Mouse (Mus musculus): ENCODE results near the gene Qk.

Qk gene

DNA sequence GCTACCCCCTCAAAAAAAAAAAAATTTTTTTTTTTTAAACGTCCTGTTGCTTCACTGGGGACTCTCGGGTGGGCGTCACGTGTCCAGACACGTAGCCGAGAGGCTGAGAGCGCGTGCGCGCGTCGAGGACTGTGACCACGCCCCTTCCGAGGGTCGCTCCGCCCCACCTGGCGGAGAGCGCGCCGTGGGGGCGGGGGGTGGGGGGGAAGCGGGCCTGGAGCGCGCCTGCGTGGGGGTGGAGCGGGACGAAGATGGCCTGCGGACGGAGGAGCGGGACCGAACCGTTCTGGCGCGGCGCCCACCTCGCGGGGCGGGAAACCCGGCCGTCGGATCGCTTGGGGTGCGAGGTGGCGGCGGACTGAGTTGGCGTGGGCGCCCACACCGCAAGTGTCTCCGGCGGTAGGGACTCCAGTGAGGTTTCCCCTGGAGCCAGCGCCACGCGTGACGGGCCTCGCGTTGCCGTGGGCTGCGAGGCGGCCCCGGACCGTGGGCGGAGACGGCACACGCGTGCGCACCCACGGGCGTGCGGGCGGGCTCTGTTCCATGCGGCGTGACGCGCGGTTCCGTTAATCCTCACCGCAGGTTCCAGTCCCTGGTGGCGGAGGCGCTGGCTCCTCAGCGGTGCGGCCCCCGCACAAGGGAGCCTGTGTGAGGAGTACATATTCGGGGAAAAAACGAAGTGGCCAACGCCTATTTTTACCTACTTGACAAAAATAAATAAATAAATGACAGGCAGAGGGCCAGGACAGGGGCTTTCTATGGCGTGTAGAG lies at the start of gene Qk:
TSS of gene Qk (minus strand) at position 170 of the 771 bp plus-strand sequence.
- peak; percentile 96 for DNase-seq (ENCODE audit: low read depth)

DNA sequence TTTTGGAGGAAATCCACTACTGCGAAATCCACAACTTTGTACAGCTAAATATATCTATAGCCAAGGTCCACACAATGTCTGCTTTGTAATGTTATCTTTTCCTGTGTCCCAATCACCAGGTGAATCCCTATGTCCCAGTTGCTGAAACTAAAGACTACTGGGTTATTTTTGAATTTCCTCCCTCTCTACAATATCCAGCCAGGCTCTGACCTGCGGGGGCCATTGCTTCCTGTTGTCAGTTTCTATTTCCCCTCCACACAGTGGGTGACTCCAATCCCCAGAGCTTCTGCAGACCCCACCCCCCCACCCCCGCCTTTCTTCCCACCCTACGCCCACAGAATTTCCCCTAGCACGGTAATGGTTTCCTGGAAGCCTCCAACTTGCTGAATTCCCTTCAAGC lies 47.4 kb upstream of the Qk start:
- DNase-seq (ENCODE audit: low read depth) = no peak

GRCm38 (mm10) chr17:10366577-10366976 lies 46.9 kb upstream of the Qk start:
- no peak for DNase-seq (ENCODE audit: low read depth)

GRCm38 (mm10) chr17:10365501-10366482 lies 46.1 kb upstream of the Qk start:
- DNase-seq (ENCODE audit: low read depth) = no peak

GRCm38 (mm10) chr17:10363151-10363550 lies 43.5 kb upstream of the Qk start:
- DNase-seq (ENCODE audit: low read depth) = no peak

GRCm38 (mm10) chr17:10361882-10362291 lies 42.2 kb upstream of the Qk start:
- DNase-seq (ENCODE audit: low read depth) = no peak

GRCm38 (mm10) chr17:10360738-10361137 lies 41.1 kb upstream of the Qk start:
- no peak for DNase-seq (ENCODE audit: low read depth)

DNA sequence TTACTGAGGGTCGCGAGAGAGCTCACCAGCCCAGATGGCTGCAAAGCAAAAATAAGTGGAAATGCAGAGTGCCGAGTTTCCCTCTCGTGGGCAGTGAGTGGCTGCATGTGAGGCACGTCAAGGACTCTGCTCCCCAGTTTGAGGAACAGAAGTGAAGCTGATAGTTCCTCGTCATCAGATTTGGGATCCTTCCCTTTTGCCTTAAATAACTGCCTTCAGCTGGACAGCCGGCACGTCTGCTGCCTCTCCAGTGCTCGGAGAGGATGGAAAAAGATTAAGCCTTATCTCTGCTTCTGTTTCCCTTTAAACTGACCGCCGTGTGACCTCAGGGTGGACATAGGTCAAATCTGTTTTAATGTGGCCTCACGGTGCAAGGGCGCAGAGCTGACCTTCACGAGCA lies 39.8 kb upstream of the Qk start:
- no peak for DNase-seq (ENCODE audit: low read depth)

- no peak for DNase-seq (ENCODE audit: low read depth)
Observed at GRCm38 (mm10) chr17:10357348-10357747, 37.7 kb upstream of the Qk start.

DNA sequence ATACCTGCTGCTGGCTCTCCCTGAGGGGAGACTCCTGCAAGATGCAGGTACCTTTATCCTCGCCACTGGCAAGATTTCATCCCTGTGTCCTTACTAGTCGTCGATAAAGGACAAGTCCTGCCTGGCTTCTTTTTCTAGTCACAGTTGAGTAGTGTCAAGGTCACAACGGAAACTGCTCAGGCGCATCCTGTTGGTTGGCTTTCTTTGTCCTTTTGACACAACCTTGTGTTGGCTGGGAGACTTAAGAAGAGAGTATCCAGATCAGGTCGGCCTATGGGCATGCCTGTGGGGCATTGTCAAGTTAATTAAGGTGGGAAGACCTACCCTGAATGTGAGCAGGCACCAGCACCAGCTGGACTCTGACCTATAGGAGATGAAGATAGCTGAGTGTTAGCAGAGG lies 36.6 kb upstream of the Qk start:
- no peak for DNase-seq (ENCODE audit: low read depth)

GRCm38 (mm10) chr17:10355746-10356145 lies 36.1 kb upstream of the Qk start:
- no peak for DNase-seq (ENCODE audit: low read depth)

GRCm38 (mm10) chr17:10338286-10338685 lies 18.6 kb upstream of the Qk start:
- DNase-seq (ENCODE audit: low read depth) = no peak

DNA sequence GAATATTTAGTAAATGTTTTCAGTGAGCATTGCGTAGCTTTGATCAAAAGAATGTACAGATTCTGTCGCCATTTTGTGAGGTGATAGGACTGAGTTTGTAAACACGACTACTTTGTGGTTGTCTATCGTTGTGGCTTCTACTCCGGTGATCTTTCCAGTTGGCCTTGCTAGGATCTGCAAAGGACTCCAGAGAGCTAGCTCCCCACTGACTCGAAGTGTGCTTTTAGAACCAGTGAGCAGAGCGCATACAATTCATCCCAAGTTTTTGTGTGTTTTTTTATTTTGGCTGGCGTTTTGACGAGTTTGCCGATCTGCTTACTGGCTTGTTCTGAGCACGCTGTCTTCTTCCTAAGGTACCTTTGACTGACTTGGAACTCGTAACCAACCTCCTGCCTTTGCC lies 16.9 kb upstream of the Qk start:
- DNase-seq (ENCODE audit: low read depth) = no peak

GRCm38 (mm10) chr17:10335809-10336499 lies 16.3 kb upstream of the Qk start:
- no peak for DNase-seq (ENCODE audit: low read depth)

- no peak for DNase-seq (ENCODE audit: low read depth)
Observed at GRCm38 (mm10) chr17:10334957-10335690, 15.5 kb upstream of the Qk start.

DNA sequence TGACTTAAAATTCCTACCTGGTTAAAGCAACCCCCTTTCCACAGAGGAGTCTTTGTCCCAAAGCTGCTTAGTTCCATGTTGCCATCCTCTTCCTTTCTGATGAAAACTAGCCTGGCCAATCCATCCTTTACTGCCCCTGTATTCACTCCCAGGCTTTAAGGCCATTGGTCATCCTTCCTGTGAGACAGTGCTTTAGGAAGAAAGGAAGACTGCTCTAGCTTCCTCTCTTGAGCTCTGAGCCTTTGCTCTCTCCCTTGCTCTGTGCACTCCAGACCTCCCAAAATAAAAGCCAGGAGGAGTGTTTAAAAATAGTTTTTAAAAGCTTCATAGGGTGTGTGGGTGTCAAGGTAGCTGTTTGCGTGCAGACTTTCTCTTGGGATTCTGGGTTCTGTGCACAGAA lies 14.8 kb upstream of the Qk start:
- no peak for DNase-seq (ENCODE audit: low read depth)

- DNase-seq (ENCODE audit: low read depth) = no peak
Observed at GRCm38 (mm10) chr17:10333321-10333720, 13.7 kb upstream of the Qk start.

- no peak for DNase-seq (ENCODE audit: low read depth)
Observed at GRCm38 (mm10) chr17:10332127-10332526, 12.5 kb upstream of the Qk start.

DNA sequence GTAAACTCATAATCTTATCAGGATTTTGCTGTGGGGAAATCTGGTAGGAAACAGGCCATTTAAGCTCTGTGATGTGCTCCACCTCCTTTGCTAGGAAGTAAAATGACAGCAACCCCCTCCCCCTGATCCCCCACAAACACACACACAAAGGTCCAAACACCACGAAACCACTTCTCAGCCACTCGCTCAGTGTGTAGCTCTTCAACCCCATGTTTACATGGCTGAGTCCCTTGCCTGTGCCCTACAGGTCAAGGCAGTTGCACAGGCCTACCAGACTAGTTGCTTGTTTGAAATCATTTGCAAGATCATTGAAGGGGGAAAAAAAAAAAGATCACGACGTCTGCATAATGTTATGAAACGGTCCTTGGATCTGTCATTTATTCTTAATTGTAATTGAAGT lies 9.8 kb upstream of the Qk start:
- DNase-seq (ENCODE audit: low read depth) = no peak

DNA sequence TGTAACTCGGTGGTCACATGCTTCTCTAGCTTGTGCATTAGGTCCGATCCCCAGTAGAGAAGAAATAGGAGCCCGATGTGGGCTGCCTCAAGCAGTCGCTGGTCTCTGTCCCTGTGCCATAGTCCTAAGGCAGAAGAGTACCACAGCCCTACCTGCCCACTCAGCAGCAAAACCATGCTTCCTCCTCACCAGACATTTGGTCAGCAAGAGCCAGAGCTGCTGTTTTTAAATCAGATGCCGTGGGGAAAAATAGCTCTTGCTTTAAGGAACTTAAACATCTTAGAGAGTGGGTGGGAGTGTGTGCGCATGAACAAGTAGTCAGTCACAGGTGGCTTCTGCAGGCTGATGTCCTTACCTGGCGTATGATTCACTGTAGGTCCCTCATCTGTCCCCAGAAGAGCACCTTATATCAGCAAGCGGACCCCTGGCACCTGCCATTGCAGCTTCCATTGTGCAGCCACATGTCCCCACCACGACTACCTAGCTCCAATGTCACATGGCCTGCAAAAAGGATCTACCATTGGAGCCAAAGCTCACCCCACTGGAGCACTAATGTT lies 9.0 kb upstream of the Qk start:
- no peak for DNase-seq (ENCODE audit: low read depth)

DNA sequence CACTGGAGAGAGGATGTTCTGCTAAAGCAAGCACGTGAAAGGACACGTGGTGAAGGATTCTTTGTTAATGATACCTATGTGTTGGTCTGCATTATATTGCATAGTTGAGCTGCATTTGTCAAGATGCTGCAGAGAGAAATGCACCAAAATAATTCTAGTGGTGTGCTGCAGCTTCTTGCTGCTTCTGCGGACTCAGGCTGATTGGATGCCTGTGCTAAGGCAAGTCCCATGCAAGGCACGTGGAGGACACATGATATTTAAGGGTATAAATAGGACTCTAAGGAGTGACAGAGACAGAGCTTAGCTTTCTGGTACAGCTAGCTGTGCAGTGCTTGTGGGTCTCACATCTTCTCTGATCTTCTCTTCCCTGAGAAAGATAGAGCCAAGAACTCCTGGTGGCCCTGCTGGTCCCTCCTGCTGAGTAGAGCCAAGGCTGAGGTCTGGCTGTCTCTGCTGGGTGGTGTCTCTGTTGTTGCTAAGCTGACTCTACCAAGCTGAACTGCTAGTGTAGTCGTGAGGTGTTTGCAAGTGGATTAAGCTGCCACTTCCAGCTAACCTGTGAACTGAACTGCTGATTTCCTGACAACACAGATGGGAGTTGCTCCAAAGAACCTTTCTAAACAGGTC lies 8.0 kb upstream of the Qk start:
- DNase-seq (ENCODE audit: low read depth) = no peak

Data from induced T-regulatory cell, adult 2 months (primary cell).